Comparison of ENCODE assay signal across 27 mouse cellular contexts in the genomic region with DNA sequence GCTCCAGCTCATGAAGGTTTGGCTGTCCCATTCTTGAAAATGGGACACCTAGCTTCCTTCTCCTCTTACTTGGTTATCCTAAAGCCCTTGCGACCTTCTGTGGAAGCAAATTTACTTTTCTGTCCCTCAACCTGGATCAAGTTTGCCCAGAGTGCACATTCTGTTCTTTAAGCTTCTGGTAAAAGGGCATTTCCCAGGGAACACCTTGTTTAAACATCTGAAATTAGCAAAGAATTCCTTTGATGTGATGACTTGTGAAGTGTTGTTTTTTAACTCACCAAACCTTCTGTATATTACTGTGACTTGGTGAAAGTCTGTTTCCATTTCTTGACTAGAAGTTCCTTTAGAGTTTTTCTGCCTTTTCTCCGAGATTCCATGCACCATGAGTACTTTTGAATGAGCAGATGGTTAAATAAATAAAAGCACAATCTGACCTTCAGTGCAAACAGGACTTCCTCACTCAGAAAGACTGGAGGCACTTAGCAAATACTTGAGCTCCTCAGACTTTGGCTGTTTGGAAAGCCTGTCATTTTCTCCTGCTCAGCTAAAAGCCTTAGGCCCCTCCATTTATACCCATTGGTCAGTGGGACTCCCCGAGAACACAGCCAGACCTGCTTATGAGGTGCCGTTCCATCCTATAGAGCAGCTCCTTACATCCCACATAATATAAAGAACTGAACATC.
"Had no signal": no experiment of that assay in that cellular context is flagged by ENCODE, and none has a peak within 500 bp of the region (broad histone marks: within the 10 kb centered on the region; RNA-seq: fewer than 3 reads in every experiment).

No protein-coding gene starts in this region.

- H3K27ac ChIP-seq: layer of hippocampus, adult 2 months; left cerebral cortex, adult 2 months; limb, embryonic 12.5 days; limb, embryonic 15.5 days; liver, embryonic 14.5 days; midbrain, embryonic 10.5 days; midbrain, embryonic 13.5 days; neural tube, embryonic 13.5 days had no signal

- H3K9ac ChIP-seq: limb, embryonic 12.5 days; limb, embryonic 15.5 days; liver, embryonic 14.5 days; liver, postnatal 0 days; midbrain, embryonic 13.5 days; neural tube, embryonic 13.5 days had no signal

- H3K27me3 ChIP-seq: limb, embryonic 12.5 days; limb, embryonic 15.5 days; megakaryocyte, embryonic 14.5 days; midbrain, embryonic 13.5 days; neural tube, embryonic 13.5 days had no signal

- H3K4me3 ChIP-seq: layer of hippocampus, adult 2 months; left cerebral cortex, adult 2 months; limb, embryonic 12.5 days; limb, embryonic 15.5 days; megakaryocyte, embryonic 14.5 days; midbrain, embryonic 10.5 days; midbrain, embryonic 13.5 days; myocyte; neural tube, embryonic 13.5 days had no signal

- H3K4me2 ChIP-seq: limb, embryonic 12.5 days; limb, embryonic 15.5 days; liver, embryonic 11.5 days; midbrain, embryonic 13.5 days; neural tube, embryonic 13.5 days had no signal

- H3K9me3 ChIP-seq: limb, embryonic 12.5 days; limb, embryonic 15.5 days; midbrain, embryonic 10.5 days; midbrain, embryonic 13.5 days; neural tube, embryonic 13.5 days had no signal

- DNase-seq: kidney, adult 18-20 months; kidney, adult 9 months; kidney, postnatal 14 days; kidney, postnatal 4 days; layer of hippocampus, postnatal 36 days; left cerebral cortex, postnatal 4 days; liver, postnatal 0 days; retina, postnatal 1 day; right cerebral cortex, postnatal 25 days; spleen, adult 18-20 months; thymus, adult 2 months; thymus, postnatal 14 days; thymus, postnatal 4 days had no signal

- H3K4me1 ChIP-seq: limb, embryonic 12.5 days; limb, embryonic 15.5 days; megakaryocyte, embryonic 14.5 days; neural tube, embryonic 13.5 days had no signal

- H3K36me3 ChIP-seq: limb, embryonic 12.5 days; limb, embryonic 15.5 days; midbrain, embryonic 10.5 days; midbrain, embryonic 13.5 days; neural tube, embryonic 13.5 days had no signal

- ATAC-seq: inflammation-experienced regulatory T-cells, adult 6 months; intestine, embryonic 16.5 days; liver, postnatal 0 days; midbrain, embryonic 13.5 days; midbrain, embryonic 16.5 days had no signal
